Comparison of ENCODE assay signal across 8 mouse cellular contexts in genomic region chr8:84902920-84903661, GRCm38 (mm10). TPM values are rescaled to one million over a fixed set of nuclear protein-coding genes. Genes with fewer than 3 reads are reported as not detected.
A peak's percentile ranks its signal among the peaks of the same experiment; 100 is the strongest.
DNase-seq lines count a peak whose midpoint lies in the region; ATAC-seq and TF ChIP-seq lines count a peak whose summit lies in the region.

No protein-coding gene starts in this region.

- no peak for TF ChIP-seq CTCF in Patski (IDR thresholded peaks at IDR 0.05)

- in situ Hi-C loops in Patski (cut with MboI; ENCODE audit: low pct_unique_long_range_greater_than_20kb) = no loop called here

- no peaks in the 10 kb centered on the region for H3K27me3 ChIP-seq in Patski
- peaks cover 32% of the 10 kb centered on the region for H3K27me3 ChIP-seq in hindbrain, embryonic 12.5 days

- no peaks in the 10 kb centered on the region for H3K9me3 ChIP-seq in hindbrain, embryonic 12.5 days (replicated peaks)

- CTCF ChIA-PET in Patski (lab: Charles Lee) = interaction anchor here (0.8 to 3.6 kb wide), 19 partner anchors 9 to 95 kb away, joined by 3 to 22 read pairs (median 4); partner anchors contain the start of genes Calr, Dand5, Gcdh and Syce2

- H3K27ac ChIP-seq in hindbrain, embryonic 12.5 days = no peak overlapping the region

- POLR2A ChIA-PET in Patski (lab: Charles Lee) = interaction anchor here (0.6 to 3.1 kb wide), 6 partner anchors 9 to 100 kb away, joined by 3 to 14 read pairs (median 3); partner anchors contain the start of genes Calr and Gcdh

- peak overlapping the region; percentile 53 for H3K9ac ChIP-seq in hindbrain, embryonic 12.5 days

- peaks cover 11% of the 10 kb centered on the region for H3K4me1 ChIP-seq in hindbrain, embryonic 12.5 days

- ATAC-seq in Patski = peak; percentile 92
- peak; percentile 84 for ATAC-seq in hindbrain, embryonic 12.5 days (ENCODE audit: low FRiP score)

- peak overlapping the region; percentile 81 for H3K4me2 ChIP-seq in hindbrain, embryonic 12.5 days (replicated peaks)

- H3K4me3 ChIP-seq in hindbrain, embryonic 12.5 days = peak overlapping the region; percentile 49

- no peaks in the 10 kb centered on the region for H3K36me3 ChIP-seq in hindbrain, embryonic 12.5 days

- DNase-seq in Patski (ENCODE audit: low read depth, low spot score) = peak; percentile 55
- peak; percentile 98 to 99 for DNase-seq in cerebellum, postnatal 10 days
- DNase-seq in frontal cortex, postnatal 10 days (ENCODE audit: low spot score in 2 of 2) = peak; percentile 81 to 88
- DNase-seq in layer of hippocampus, postnatal 14 days (ENCODE audit: low spot score in 2 of 2) = peak; percentile 93 to 95
- peak; percentile 95 for DNase-seq in lung, postnatal 10 days
- DNase-seq in ovary, postnatal 14 days (ENCODE audit: low spot score) = peak; percentile 93
- peak; percentile 92 to 98 for DNase-seq in thymus, postnatal 10 days (ENCODE audit: low spot score in 2 of 2)

- under 1% methylated on average over 68 of the region's 68 CpGs for WGBS in hindbrain, embryonic 12.5 days

RNA-seq across cellular contexts. Expression of gene Klf1, which starts 1.4 kb away (rescaled TPM):
- polyA plus RNA-seq in Patski (2021) = 0.28 TPM
- 3.7 and 4.2 TPM in 2 replicates for polyA plus RNA-seq in hindbrain, embryonic 12.5 days (2016; fragmentation: Nextera tagmentation; extraction: Ambion mirVana)
- total RNA-seq in layer of hippocampus, postnatal 14 days (2021) = not detected

RNA-seq across cellular contexts. Expression of gene Dnase2a, which starts 5.3 kb away (rescaled TPM):
- polyA plus RNA-seq in Patski (2021) = 25.9 TPM
- 7.6 and 8.6 TPM in 2 replicates for polyA plus RNA-seq in hindbrain, embryonic 12.5 days (2016; fragmentation: Nextera tagmentation; extraction: Ambion mirVana)
- total RNA-seq in layer of hippocampus, postnatal 14 days (2021) = 1 to 10 TPM; 4.0 TPM

RNA-seq across cellular contexts. Expression of gene Gcdh, which starts 9.4 kb away (rescaled TPM):
- 55.5 TPM for polyA plus RNA-seq in Patski (2021)
- 32.8 and 35.0 TPM in 2 replicates for polyA plus RNA-seq in hindbrain, embryonic 12.5 days (2016; fragmentation: Nextera tagmentation; extraction: Ambion mirVana)
- total RNA-seq in layer of hippocampus, postnatal 14 days (2021) = 10 to 100 TPM; 35.0 to 35.6 TPM

RNA-seq across cellular contexts. Expression of gene Syce2, which starts 31.2 kb away (rescaled TPM):
- polyA plus RNA-seq in Patski (2021) = 6.0 TPM
- 37.2 TPM in 2 replicates for polyA plus RNA-seq in hindbrain, embryonic 12.5 days (2016; fragmentation: Nextera tagmentation; extraction: Ambion mirVana)
- total RNA-seq in layer of hippocampus, postnatal 14 days (2021) = 10 to 100 TPM; 21.4 to 24.5 TPM

RNA-seq across cellular contexts. Expression of gene Mast1, which starts 34.1 kb away (rescaled TPM):
- 0.60 TPM for polyA plus RNA-seq in Patski (2021)
- polyA plus RNA-seq in hindbrain, embryonic 12.5 days (2016; fragmentation: Nextera tagmentation; extraction: Ambion mirVana) = 36.8 and 37.9 TPM in 2 replicates
- 100 to 1,000 TPM; 127 to 140 TPM for total RNA-seq in layer of hippocampus, postnatal 14 days (2021)
